Mouse (Mus musculus): ENCODE measurements around the gene Ndufa13.

DNA sequence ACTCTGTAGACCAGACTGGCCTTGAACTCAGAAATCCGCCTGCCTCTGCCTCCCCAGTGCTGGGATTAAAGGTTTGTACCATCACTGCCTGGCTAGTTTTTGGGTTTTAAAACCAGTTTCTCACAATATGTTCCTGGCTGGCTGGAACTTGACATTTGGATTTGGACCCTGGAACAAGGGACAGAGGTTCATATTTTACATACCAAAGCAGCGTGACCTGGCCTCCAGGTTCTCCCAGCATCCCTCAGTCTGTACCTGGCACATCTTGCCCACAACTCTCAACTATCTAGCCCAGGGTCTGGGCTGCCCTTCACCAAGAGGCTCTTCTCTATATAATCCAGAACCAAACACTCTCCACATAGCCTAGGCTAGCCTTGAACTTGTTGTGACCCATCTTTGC lies 2.5 kb downstream of the Ndufa13 start:
- no peak for TF ChIP-seq POLR2A (IDR thresholded peaks at IDR 0.05; ENCODE audit: borderline replicate concordance, extremely low read depth, low read depth, low read length)
- no peak for TF ChIP-seq CTCF (IDR thresholded peaks at IDR 0.05; ENCODE audit: insufficient read depth, low read length)

Measured in lung, adult 2 months (tissue).